Mouse (Mus musculus) bone marrow, adult 2 months (tissue): ENCODE measurements at regions not wholly inside any gene's neighbourhood (a gene's known extent, or its start where the extent isn't known, plus 50 kb on each side); places are given as distances from the start of the nearest gene placed in this dataset.

Experiments
- CTCF ChIP-seq: fragments of 200-500 bp; IDR thresholded peaks from 2 replicates; pipeline ENCODE4 v1.5.1; 2011; ENCODE audit warnings: low read length, control low read depth; ENCODE audit not compliant: control insufficient read depth, insufficient read depth
- POLR2A ChIP-seq: fragments of 200-500 bp; IDR thresholded peaks from 2 replicates; pipeline ENCODE4 v1.6.1; 2011; ENCODE audit warnings: low read depth, mild to moderate bottlenecking, control low read depth, low read length, borderline replicate concordance; ENCODE audit not compliant: control insufficient read depth

DNA sequence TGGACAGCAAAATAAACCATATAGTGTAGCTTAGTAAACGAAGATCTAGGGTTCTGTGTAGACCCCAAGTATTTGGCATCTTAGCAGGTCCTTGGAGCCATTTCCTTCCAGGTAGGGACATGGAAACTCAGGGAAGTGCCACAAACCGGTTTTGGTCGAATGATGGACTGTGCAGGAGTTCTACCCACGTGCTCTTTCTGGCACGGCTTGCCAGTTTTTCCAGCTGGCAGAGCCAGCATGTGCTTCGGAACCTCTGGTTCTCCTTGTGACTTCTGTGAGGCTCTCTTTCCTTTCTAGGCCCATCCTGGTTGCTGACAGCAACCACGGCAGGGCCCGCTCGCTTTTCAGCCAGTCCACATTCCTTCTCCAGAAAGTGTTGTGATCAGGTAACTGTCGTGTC lies 291.4 kb downstream of the Kcnrg start:
- no peak for TF ChIP-seq CTCF
- no peak for TF ChIP-seq POLR2A
